Mouse (Mus musculus) brain, adult 2 months (tissue): ENCODE measurements around the gene Hnmt.
"Not testable (repeated sequence)": the region's sequence is repeated elsewhere in the genome, so short reads cannot be mapped to it uniquely, and the experiment has no call there.

Experiments used
- DNase-seq: peaks from one replicate; pipeline ENCODE4 v3.0.0; 2011; ENCODE audit warnings: low read depth, low spot score

The Hnmt gene

GRCm38 (mm10) chr2:24049344-24049990 lies at the start of gene Hnmt:
Hnmt (minus strand) TSS chr2:24049394.
- peak; percentile 18 for DNase-seq

DNA sequence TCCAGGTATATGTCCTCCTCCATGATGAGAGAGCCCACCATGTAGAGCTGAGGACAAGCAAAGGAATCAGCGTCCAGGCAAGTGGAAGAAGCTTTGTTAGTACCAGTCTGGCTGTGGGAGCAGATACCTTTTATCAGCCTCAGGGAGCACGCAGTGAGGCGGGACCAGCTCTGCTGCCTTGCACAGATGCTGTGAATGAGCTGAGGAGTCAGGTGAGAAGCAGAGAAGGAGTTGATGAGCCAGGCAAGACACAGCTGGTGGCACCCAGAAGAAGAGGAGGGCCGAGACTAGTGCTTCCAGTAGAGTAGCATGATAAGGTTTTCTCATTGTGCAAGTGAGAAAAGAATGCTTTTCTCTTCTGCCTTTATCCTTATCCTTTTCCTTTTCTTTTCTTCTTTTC lies 47.3 kb upstream of the Hnmt start, which contains the start of gene Tbpl2:
Gene Tbpl2, minus strand, starts transcription at position 101 of the 400 bp plus-strand sequence.
- DNase-seq, result no peak

- DNase-seq, result no peak
These were observed 41.7 kb upstream of the Hnmt start for GRCm38 (mm10) chr2:24090921-24091320.

GRCm38 (mm10) chr2:24050459-24050858 lies 1.3 kb upstream of the Hnmt start:
- DNase-seq, result no peak

GRCm38 (mm10) chr2:24048480-24049097 lies 605 bp downstream of the Hnmt start:
- peak; percentile 78 for DNase-seq

DNA sequence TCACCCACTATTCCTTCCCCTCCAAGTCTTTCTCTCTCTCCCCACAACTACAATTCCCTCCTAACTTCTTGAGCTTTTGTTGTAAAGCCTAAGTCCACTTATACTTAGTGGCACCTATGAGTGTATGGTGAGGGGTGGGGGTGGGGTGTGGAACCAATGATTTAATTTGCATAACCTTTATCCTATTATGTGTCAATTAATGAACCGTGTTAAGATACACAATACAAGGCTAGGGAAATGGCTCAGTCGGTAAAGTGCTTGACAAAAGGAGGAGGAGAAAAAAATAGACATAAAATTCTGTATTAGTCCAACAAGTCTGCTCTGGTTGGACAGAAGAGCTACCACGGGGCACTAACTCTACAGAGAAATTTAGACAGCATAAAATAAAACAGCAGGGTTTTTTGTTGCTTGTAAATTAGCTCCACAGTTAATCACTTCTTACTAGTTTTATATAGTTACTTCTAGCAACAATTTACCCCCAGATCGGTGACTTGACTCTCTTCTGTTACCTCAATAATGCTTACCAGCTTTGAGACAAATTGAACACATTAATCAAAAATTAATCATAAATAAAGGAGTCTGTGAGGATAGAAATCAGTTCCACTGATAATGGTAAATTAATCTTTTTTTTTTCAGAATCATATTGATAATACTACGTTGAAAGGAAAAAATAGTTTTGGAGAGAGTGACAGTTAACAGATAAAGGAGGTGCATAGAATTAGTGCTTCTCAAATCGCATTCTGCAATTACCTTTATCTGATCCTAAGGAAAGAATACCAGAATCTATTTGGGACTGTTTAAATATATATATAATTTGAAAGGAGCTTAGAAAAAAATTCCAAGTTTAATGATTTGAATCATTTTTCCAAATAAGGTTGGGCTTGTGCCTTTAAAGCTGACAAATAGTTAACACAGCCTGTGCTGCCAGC lies 1.4 kb downstream of the Hnmt start:
- DNase-seq, result no peak

GRCm38 (mm10) chr2:24042901-24043300 lies 6.3 kb downstream of the Hnmt start:
- DNase-seq, result no peak

GRCm38 (mm10) chr2:24040531-24040930 lies 8.7 kb downstream of the Hnmt start:
- DNase-seq, result no peak

GRCm38 (mm10) chr2:24019386-24019785 lies 29.8 kb downstream of the Hnmt start:
- DNase-seq, result not testable (repeated sequence)

DNA sequence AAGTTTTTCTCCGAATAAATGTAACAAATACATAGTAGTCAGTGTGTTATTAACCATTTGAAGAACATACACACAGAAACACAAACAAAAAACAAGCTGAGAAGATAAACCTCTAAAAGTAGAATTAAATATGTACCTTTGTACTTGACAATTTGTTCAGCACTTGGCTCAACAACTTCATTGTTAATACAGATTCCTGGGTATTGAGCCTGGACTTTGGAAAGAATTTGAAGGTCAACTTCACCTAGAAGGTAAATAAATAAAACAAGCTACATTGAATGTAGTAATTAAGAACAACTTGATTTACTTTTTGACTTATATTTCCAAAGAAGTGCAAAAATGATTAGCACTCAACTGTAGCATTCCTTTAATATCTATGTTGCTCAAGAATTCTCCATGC lies 30.2 kb downstream of the Hnmt start:
- DNase-seq, result no peak

GRCm38 (mm10) chr2:24014957-24015356 lies 34.2 kb downstream of the Hnmt start:
- no peak for DNase-seq

DNA sequence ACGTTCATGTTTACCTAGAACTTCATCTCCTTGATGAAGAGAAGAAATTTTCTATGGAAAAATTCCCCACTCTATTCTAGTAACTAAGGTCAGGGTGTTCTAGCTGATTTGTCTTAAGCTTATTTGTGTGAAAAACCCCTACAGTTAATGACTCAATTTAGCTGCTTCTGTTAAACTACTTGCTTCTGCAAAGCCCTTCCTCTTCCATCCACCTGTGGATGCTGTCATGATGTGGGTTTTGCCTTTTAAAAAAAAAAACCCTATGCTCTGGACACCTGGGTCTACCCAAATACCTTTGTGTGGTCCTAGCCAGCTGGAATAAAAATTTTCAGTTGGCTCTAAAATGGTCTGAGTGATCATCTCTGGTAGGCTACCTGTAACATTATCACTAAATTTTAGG lies 49.9 kb downstream of the Hnmt start:
- no peak for DNase-seq

- no peak for DNase-seq
These were observed 50.4 kb downstream of the Hnmt start for GRCm38 (mm10) chr2:23998836-23999235.

DNA sequence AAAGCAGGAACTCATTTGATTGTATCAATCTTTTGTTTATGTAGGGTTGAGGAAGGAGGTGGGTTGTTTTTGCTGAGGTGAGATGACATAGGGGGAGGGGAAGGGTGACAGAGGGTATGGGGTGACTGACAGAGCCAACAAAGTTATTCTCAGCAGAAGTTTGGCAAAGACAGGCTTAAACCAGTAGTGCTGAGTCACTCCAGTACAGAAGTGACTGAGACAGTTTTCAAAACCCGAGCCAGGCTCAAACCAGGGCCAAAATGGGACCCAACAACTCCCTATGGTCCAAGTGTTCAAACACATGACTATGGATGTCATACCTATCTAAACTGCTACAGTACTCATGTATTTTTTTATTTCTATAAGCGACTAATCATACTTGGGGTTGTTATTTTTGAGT lies 52.4 kb downstream of the Hnmt start:
- no peak for DNase-seq

- DNase-seq, result not testable (repeated sequence)
These were observed 59.1 kb downstream of the Hnmt start for GRCm38 (mm10) chr2:23990034-23990573.

DNA sequence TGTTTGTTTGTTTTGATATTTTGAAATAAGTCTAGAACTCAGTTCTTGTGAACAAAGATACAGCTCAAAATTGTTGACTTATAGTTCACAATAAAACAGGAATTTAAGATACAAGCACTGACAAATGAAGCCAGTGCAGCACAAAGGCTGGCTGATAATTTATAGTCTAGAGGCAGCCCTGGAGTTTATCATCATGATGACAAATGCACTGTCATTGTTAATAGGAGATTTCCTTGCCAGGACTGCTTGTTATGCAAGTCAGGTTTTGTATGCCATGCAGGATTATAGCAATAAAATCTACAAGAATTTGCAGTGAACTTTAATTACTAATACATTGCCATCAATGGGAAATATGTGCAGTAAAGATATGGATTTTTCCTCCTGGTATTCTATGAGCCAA lies 61.9 kb downstream of the Hnmt start:
- DNase-seq, result peak; percentile 5

DNA sequence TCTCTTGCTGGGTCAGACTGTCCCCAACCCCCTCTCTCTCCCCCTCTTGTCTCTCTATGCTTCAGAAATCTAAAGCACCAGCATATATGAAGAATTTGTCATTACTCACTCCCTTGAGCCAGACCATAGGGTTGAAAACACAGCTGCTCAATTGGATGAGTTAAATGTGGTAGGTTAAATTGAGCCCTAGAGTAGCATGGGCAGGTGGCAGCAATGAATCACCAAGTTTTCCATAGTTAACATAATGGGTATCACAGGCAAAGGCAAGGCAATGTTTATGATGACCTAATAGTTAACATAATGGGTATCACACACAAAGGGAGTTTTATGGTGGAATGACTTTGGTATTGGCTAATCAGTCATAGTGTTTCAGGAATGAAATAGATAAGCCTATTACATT lies 65.9 kb downstream of the Hnmt start:
- DNase-seq, result peak; percentile 29

GRCm38 (mm10) chr2:23982860-23983259 lies 66.3 kb downstream of the Hnmt start:
- DNase-seq, result peak; percentile 3

- DNase-seq, result not testable (repeated sequence)
These were observed 88.4 kb downstream of the Hnmt start for GRCm38 (mm10) chr2:23960659-23961274.
